Mouse (Mus musculus) heart, embryonic 14.5 days (tissue): Measurements from ENCODE around the gene Gramd1c. TPM values are rescaled to one million over a fixed set of nuclear protein-coding genes. Genes with fewer than 3 reads are reported as not detected.

Experiments
- ATAC-seq: fragments of 200-750 bp; cut with Nextera tagmentation; 2 replicates; pipeline ENCODE4 v1.8.0; 2017; ENCODE audit warnings: low read depth, moderate TSS enrichment; ENCODE audit not compliant: insufficient number of reproducible peaks, insufficient read depth, low FRiP score
- H3K27ac ChIP-seq, 2 experiments: fragments of 200-500 bp in 1 of 2; fragments of 300-500 bp in 1 of 2; sonication (generic) in 1 of 2; replicated peaks in 1 of 2; 2 replicates each; pipeline ENCODE4 v1.5.1; 2012 to 2014; ENCODE audit warnings: low read depth in 2 of 2, low read length in 2 of 2, control low read depth in 1 of 2, mild to moderate bottlenecking in 1 of 2, mixed read lengths in 1 of 2; ENCODE audit not compliant: control insufficient read depth in 1 of 2, insufficient read depth in 1 of 2
- H3K27me3 ChIP-seq: fragments of 300-500 bp; sonication (generic); 2 replicates; pipeline ENCODE4 v1.6.1; 2014; ENCODE audit warnings: mild to moderate bottlenecking, low read length, control low read depth; ENCODE audit not compliant: control insufficient read depth, insufficient read depth
- H3K36me3 ChIP-seq: fragments of 300-500 bp; sonication (generic); 2 replicates; pipeline ENCODE4 v1.6.1; 2014; ENCODE audit warnings: mild to moderate bottlenecking, control low read depth, low read length, mixed read lengths; ENCODE audit not compliant: control insufficient read depth, insufficient read depth
- H3K4me1 ChIP-seq, 2 experiments: fragments of 200-500 bp in 1 of 2; fragments of 300-500 bp in 1 of 2; sonication (generic) in 1 of 2; 2 replicates each; pipeline ENCODE4 v1.6.1; 2012 to 2014; ENCODE audit warnings: low read length in 2 of 2, control low read depth in 1 of 2, mixed read lengths in 1 of 2; ENCODE audit not compliant: control insufficient read depth in 2 of 2, insufficient read depth in 2 of 2
- H3K4me2 ChIP-seq: fragments of 300-500 bp; sonication (generic); 2 replicates; pipeline ENCODE4 v1.6.1; 2014; ENCODE audit warnings: mild to moderate bottlenecking, low read length
- H3K4me3 ChIP-seq, 2 experiments: fragments of 200-500 bp in 1 of 2; fragments of 300-500 bp in 1 of 2; sonication (generic) in 1 of 2; 2 replicates each; pipeline ENCODE4 v1.5.1; 2012 to 2014; ENCODE audit warnings: low read length in 2 of 2, mild to moderate bottlenecking in 2 of 2, control low read depth in 1 of 2, low read depth in 1 of 2, moderate library complexity in 1 of 2; ENCODE audit not compliant: control insufficient read depth in 1 of 2, insufficient read depth in 1 of 2
- H3K9ac ChIP-seq: fragments of 300-500 bp; sonication (generic); 2 replicates; pipeline ENCODE4 v1.6.1; 2014; ENCODE audit warnings: mild to moderate bottlenecking, low read length
- H3K9me3 ChIP-seq: fragments of 300-500 bp; sonication (generic); 2 replicates; pipeline ENCODE4 v1.6.1; 2016; ENCODE audit warnings: low read length, control low read depth; ENCODE audit not compliant: control insufficient read depth
- WGBS: fragments of 180-500 bp; shearing (Covaris S2); extraction: QIAGEN DNeasy Blood & Tissue Kit; methylation state at CpG from one replicate; pipeline ENCODE4 v1.1.7; 2014; 5-methylcytosine and 5-hydroxymethylcytosine counted together
- polyA plus RNA-seq: library from polyadenylated mRNA; unstranded; fragments of >200 nt; fragmentation: Nextera tagmentation; extraction: Ambion mirVana; gene quantifications from 2 replicates; pipeline ENCODE4 v1.2.1, GENCODE M21; 2014

Gramd1c gene
- 4.3 and 6.8 TPM in 2 replicates for polyA plus RNA-seq

DNA sequence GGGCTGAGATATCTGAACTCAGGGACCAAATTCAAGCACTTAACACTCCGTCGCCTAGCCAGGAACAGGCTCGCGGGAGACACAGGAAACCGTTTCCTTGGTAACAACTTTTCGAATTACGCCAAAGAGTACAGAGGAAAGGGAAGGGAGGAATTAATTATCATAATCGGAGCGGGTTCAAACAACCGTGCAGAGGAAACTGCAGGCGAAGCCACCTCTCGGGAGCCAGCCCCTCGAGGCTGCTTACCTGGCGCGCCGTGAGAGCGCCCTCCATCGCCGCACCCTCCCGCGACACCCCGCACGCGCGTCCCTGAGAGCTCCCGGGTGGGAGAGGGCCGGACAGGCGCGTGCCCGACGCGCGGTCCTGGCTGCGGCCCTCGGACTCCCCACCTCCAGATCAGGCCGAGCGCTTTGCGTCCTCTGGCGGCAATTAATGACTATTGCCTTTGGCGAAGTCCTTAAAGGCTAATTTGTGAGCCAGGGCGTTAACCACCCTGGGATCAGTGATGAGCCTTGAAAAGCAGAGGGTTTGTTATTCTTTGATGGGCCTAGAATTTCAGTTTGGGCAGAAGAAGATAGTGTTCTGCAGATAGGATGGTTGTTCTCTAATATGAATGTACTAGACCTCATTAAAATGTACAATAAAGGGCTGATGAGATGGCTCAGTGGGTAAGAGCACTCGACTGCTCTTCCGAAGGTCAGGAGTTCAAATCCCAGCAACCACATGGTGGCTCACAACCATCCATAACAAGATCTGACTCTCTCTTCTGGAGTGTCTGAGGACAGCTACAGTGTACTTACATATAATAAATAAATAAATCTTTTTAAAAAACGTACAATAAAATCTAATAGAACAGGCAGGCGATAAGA is at the start of gene Gramd1c:
Gene Gramd1c, minus strand, starts transcription at position 321 of the 870 bp plus-strand sequence.
- 6% methylated on average over 45 of the region's 45 CpGs for WGBS
- Histone ChIP-seq H3K36me3 (no peaks in the 10 kb centered on the region), H3K4me1 (no peaks in the 10 kb centered on the region), H3K9me3 (no peaks in the 10 kb centered on the region), H3K9ac (peak within 1 kb of the TSS; percentile 78), H3K27me3 (no peaks in the 10 kb centered on the region), H3K4me3 (peak within 1 kb of the TSS; percentile 56 to 67), H3K27ac (peak within 1 kb of the TSS in 1 of 2 experiments; percentile 52; a peak in 1 of 4 replicates), H3K4me2 (peak within 1 kb of the TSS; percentile 71)
- ATAC-seq, result peak; percentile 71

GRCm38 (mm10) chr16:44109002-44109401 is 45.9 kb upstream of the Gramd1c start:
- Histone ChIP-seq H3K4me1 (no peaks in the 10 kb centered on the region), H3K27ac (0 out of 4 replicates have a peak overlapping the region, but pooled peaks of 1 of the 2 experiments have one; percentile 28), H3K4me2 (no peak overlapping the region), H3K9me3 (no peaks in the 10 kb centered on the region), H3K9ac (no peak overlapping the region), H3K27me3 (no peaks in the 10 kb centered on the region), H3K4me3 (no peak overlapping the region), H3K36me3 (peaks cover 80% of the 10 kb centered on the region)
- WGBS, result 71% methylated on average over 4 of the region's 4 CpGs
- no peak for ATAC-seq

DNA sequence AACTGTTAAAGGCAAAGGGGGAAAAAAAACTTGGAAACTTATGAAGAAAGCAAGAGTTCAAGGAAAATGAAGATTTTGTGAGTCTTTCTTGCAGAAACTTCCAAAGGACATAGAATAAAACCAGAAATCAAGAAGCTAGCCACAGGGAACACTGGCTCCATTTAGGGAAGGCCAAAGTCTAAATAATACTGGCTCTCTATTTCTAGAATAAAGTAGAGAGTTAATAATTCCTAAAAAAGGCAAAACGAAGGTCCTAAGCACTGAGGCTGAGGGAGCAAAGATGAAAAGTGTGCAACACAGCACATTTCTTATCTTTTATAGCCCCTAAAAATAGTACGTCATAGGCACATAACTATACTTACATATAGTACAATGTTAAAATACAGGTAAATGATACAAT is 42.1 kb upstream of the Gramd1c start:
- Histone ChIP-seq H3K27me3 (no peaks in the 10 kb centered on the region), H3K4me3 (no peak overlapping the region), H3K9ac (no peak overlapping the region), H3K4me2 (no peak overlapping the region), H3K9me3 (no peaks in the 10 kb centered on the region), H3K4me1 (no peaks in the 10 kb centered on the region), H3K36me3 (peaks cover 81% of the 10 kb centered on the region), H3K27ac (no peak overlapping the region)
- 91% methylated on average over 2 of the region's 2 CpGs for WGBS
- no peak for ATAC-seq

- Histone ChIP-seq H3K27ac (no peak overlapping the region), H3K9me3 (no peaks in the 10 kb centered on the region), H3K4me1 (no peaks in the 10 kb centered on the region), H3K9ac (no peak overlapping the region), H3K4me2 (no peak overlapping the region), H3K36me3 (peaks cover 81% of the 10 kb centered on the region), H3K4me3 (no peak overlapping the region), H3K27me3 (no peaks in the 10 kb centered on the region)
- WGBS, result 91% methylated on average over 18 of the region's 18 CpGs
- no peak for ATAC-seq
Observed at GRCm38 (mm10) chr16:44103806-44104766, 40.9 kb upstream of the Gramd1c start.

DNA sequence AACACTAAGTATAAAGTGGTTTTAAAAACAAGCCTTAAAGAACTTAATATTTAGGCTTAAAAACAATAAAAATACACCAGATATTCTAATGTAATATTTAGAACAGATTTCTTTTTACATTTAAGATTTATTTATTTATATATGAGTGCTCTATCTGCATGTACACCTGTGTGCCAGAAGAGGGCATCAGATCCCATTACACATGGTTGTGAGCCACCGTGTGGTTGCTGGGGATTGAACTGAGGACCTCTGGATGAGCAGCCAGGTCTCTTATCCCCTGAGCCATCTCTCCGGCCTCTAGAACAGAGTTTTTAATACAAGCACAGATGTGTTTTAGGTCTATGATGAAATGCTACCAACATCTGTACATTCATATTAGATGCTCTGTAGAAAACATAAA is 39.8 kb upstream of the Gramd1c start:
- Histone ChIP-seq H3K4me3 (no peak overlapping the region), H3K4me2 (no peak overlapping the region), H3K4me1 (no peaks in the 10 kb centered on the region), H3K27ac (no peak overlapping the region), H3K27me3 (no peaks in the 10 kb centered on the region), H3K9ac (no peak overlapping the region), H3K9me3 (no peaks in the 10 kb centered on the region), H3K36me3 (peaks cover 81% of the 10 kb centered on the region)
- no peak for ATAC-seq
- 83% methylated on average over 2 of the region's 2 CpGs for WGBS

GRCm38 (mm10) chr16:44101181-44101710 is 38.1 kb upstream of the Gramd1c start:
- Histone ChIP-seq H3K27ac (no peak overlapping the region), H3K36me3 (peaks cover 80% of the 10 kb centered on the region), H3K4me1 (no peaks in the 10 kb centered on the region), H3K4me3 (no peak overlapping the region), H3K4me2 (no peak overlapping the region), H3K27me3 (no peaks in the 10 kb centered on the region), H3K9me3 (no peaks in the 10 kb centered on the region), H3K9ac (no peak overlapping the region)
- WGBS, result 89% methylated on average over 12 of the region's 12 CpGs
- no peak for ATAC-seq

GRCm38 (mm10) chr16:44099377-44099776 is 36.2 kb upstream of the Gramd1c start:
- H3K4me2 ChIP-seq, result no peak overlapping the region
- no peaks in the 10 kb centered on the region for H3K9me3 ChIP-seq
- H3K27me3 ChIP-seq, result no peaks in the 10 kb centered on the region
- H3K9ac ChIP-seq, result no peak overlapping the region
- no peak for ATAC-seq
- H3K27ac ChIP-seq, result no peak overlapping the region
- 93% methylated on average over 7 of the region's 7 CpGs for WGBS
- peaks cover 88% of the 10 kb centered on the region for H3K36me3 ChIP-seq
- no peaks in the 10 kb centered on the region for H3K4me1 ChIP-seq
- no peak overlapping the region for H3K4me3 ChIP-seq
